Mouse (Mus musculus) thymus, postnatal 36 days (tissue): ENCODE results near the gene Zfp658.
A peak's percentile ranks its signal among the peaks of the same experiment; 100 is the strongest.

Experiments
- DNase-seq, 2 experiments: peaks; one replicate each; pipeline ENCODE4 v3.0.0; 2022; ENCODE audit warnings: mixed read lengths in 2 of 2

The Zfp658 gene

GRCm38 (mm10) chr7:43584790-43585189 lies 22.7 kb downstream of the Zfp658 start:
- no peak for DNase-seq

GRCm38 (mm10) chr7:43601884-43602283 lies 39.8 kb downstream of the Zfp658 start:
- DNase-seq, result no peak

- peak; percentile 27 to 42 for DNase-seq
These were observed 45.1 kb downstream of the Zfp658 start, which contains the start of gene Zfp819 for GRCm38 (mm10) chr7:43606896-43607742. Zfp819 (plus strand) TSS chr7:43607169.

GRCm38 (mm10) chr7:43607743-43608287 lies 45.8 kb downstream of the Zfp658 start:
- no peak for DNase-seq

GRCm38 (mm10) chr7:43608316-43608824 lies 46.3 kb downstream of the Zfp658 start:
- no peak for DNase-seq

- no peak for DNase-seq
These were observed 51.9 kb downstream of the Zfp658 start for GRCm38 (mm10) chr7:43613816-43614551.

GRCm38 (mm10) chr7:43622927-43623326 lies 60.9 kb downstream of the Zfp658 start:
- DNase-seq, result no peak

- no peak for DNase-seq
These were observed 61.8 kb downstream of the Zfp658 start for GRCm38 (mm10) chr7:43623819-43624218.
